Mouse (Mus musculus): ENCODE measurements at regions not wholly inside any gene's neighbourhood (a gene's known extent, or its start where the extent isn't known, plus 50 kb on each side); places are given as distances from the start of the nearest gene placed in this dataset.

- Histone ChIP-seq H3K36me3 (ENCODE audit: control insufficient read depth, insufficient read depth, low read length) (no peaks in the 10 kb centered on the region), H3K4me2 (ENCODE audit: low read depth, severe bottlenecking) (no peak overlapping the region), H3K4me3 (ENCODE audit: low read depth, low read length) (no peak overlapping the region), H3K9ac (ENCODE audit: low read length) (no peak overlapping the region), H3K4me1 (ENCODE audit: control insufficient read depth, insufficient read depth, low read length) (no peaks in the 10 kb centered on the region), H3K9me3 (ENCODE audit: control insufficient read depth, low read length) (no peaks in the 10 kb centered on the region), H3K27ac (replicated peaks; ENCODE audit: low read depth, low read length) (no peak overlapping the region), H3K27me3 (ENCODE audit: control insufficient read depth, insufficient read depth, low read length) (no peaks in the 10 kb centered on the region)
- ATAC-seq (ENCODE audit: insufficient number of reproducible peaks, low FRiP score, low TSS enrichment, low read depth), result no peak
- no peak for DNase-seq (ENCODE audit: low spot score)
- 44% methylated on average over 7 of the region's 7 CpGs for WGBS
Observed at GRCm38 (mm10) chr11:18069348-18070031, 115.8 kb upstream of the Etaa1 start.

GRCm38 (mm10) chr11:18068085-18068484, 114.4 kb upstream of the Etaa1 start:
- DNase-seq (ENCODE audit: low spot score), result no peak
- Histone ChIP-seq H3K36me3 (ENCODE audit: control insufficient read depth, insufficient read depth, low read length) (no peaks in the 10 kb centered on the region), H3K9me3 (ENCODE audit: control insufficient read depth, low read length) (no peaks in the 10 kb centered on the region), H3K9ac (ENCODE audit: low read length) (no peak overlapping the region), H3K4me1 (ENCODE audit: control insufficient read depth, insufficient read depth, low read length) (no peaks in the 10 kb centered on the region), H3K27me3 (ENCODE audit: control insufficient read depth, insufficient read depth, low read length) (no peaks in the 10 kb centered on the region), H3K27ac (replicated peaks; ENCODE audit: low read depth, low read length) (no peak overlapping the region), H3K4me2 (ENCODE audit: low read depth, severe bottlenecking) (no peak overlapping the region), H3K4me3 (ENCODE audit: low read depth, low read length) (no peak overlapping the region)
- ATAC-seq (ENCODE audit: insufficient number of reproducible peaks, low FRiP score, low TSS enrichment, low read depth), result no peak
- WGBS, result 82% methylated on average over 2 of the region's 2 CpGs

- no peak overlapping the region for H3K27ac ChIP-seq (replicated peaks; ENCODE audit: low read depth, low read length)
- DNase-seq (ENCODE audit: low spot score) (no peak), ATAC-seq (ENCODE audit: insufficient number of reproducible peaks, low FRiP score, low TSS enrichment, low read depth) (no peak)
- H3K4me3 ChIP-seq (ENCODE audit: low read depth, low read length), result no peak overlapping the region
- no peaks in the 10 kb centered on the region for H3K27me3 ChIP-seq (ENCODE audit: control insufficient read depth, insufficient read depth, low read length)
- H3K4me2 ChIP-seq (ENCODE audit: low read depth, severe bottlenecking), result no peak overlapping the region
- no peak overlapping the region for H3K9ac ChIP-seq (ENCODE audit: low read length)
- H3K9me3 ChIP-seq (ENCODE audit: control insufficient read depth, low read length), result no peaks in the 10 kb centered on the region
- H3K36me3 ChIP-seq (ENCODE audit: control insufficient read depth, insufficient read depth, low read length), result no peaks in the 10 kb centered on the region
- H3K4me1 ChIP-seq (ENCODE audit: control insufficient read depth, insufficient read depth, low read length), result no peaks in the 10 kb centered on the region
- 84% methylated on average over 3 of the region's 3 CpGs for WGBS
Observed at GRCm38 (mm10) chr11:18067676-18068075, 114.0 kb upstream of the Etaa1 start.

- H3K4me2 ChIP-seq (ENCODE audit: low read depth, severe bottlenecking), result no peak overlapping the region
- H3K4me3 ChIP-seq (ENCODE audit: low read depth, low read length), result no peak overlapping the region
- no peaks in the 10 kb centered on the region for H3K9me3 ChIP-seq (ENCODE audit: control insufficient read depth, low read length)
- 95% methylated on average over 1 of the region's 1 CpGs for WGBS
- H3K4me1 ChIP-seq (ENCODE audit: control insufficient read depth, insufficient read depth, low read length), result no peaks in the 10 kb centered on the region
- H3K36me3 ChIP-seq (ENCODE audit: control insufficient read depth, insufficient read depth, low read length), result no peaks in the 10 kb centered on the region
- no peak overlapping the region for H3K9ac ChIP-seq (ENCODE audit: low read length)
- no peaks in the 10 kb centered on the region for H3K27me3 ChIP-seq (ENCODE audit: control insufficient read depth, insufficient read depth, low read length)
- H3K27ac ChIP-seq (replicated peaks; ENCODE audit: low read depth, low read length), result no peak overlapping the region
- DNase-seq (ENCODE audit: low spot score) (no peak), ATAC-seq (ENCODE audit: insufficient number of reproducible peaks, low FRiP score, low TSS enrichment, low read depth) (no peak)
Observed at GRCm38 (mm10) chr11:18041589-18041988, 87.9 kb upstream of the Etaa1 start.

- DNase-seq (ENCODE audit: low spot score), result no peak
- Histone ChIP-seq H3K4me3 (ENCODE audit: low read depth, low read length) (no peak overlapping the region), H3K4me2 (ENCODE audit: low read depth, severe bottlenecking) (no peak overlapping the region)
Observed at GRCm38 (mm10) chr11:18031049-18031448, 77.4 kb upstream of the Etaa1 start.

GRCm38 (mm10) chr11:18022065-18022464, 68.4 kb upstream of the Etaa1 start:
- Histone ChIP-seq H3K9ac (ENCODE audit: low read length) (no peak overlapping the region), H3K9me3 (ENCODE audit: control insufficient read depth, low read length) (no peaks in the 10 kb centered on the region), H3K27me3 (ENCODE audit: control insufficient read depth, insufficient read depth, low read length) (no peaks in the 10 kb centered on the region), H3K36me3 (ENCODE audit: control insufficient read depth, insufficient read depth, low read length) (no peaks in the 10 kb centered on the region), H3K4me3 (ENCODE audit: low read depth, low read length) (no peak overlapping the region), H3K4me2 (ENCODE audit: low read depth, severe bottlenecking) (no peak overlapping the region), H3K4me1 (ENCODE audit: control insufficient read depth, insufficient read depth, low read length) (no peaks in the 10 kb centered on the region), H3K27ac (replicated peaks; ENCODE audit: low read depth, low read length) (no peak overlapping the region)
- ATAC-seq (ENCODE audit: insufficient number of reproducible peaks, low FRiP score, low TSS enrichment, low read depth) (no peak), DNase-seq (ENCODE audit: low spot score) (no peak)
- whole genome bisulfite sequencing, result 87% methylated on average over 4 of the region's 4 CpGs

More at GRCm38 (mm10) chr11:18031049-18031448, 77.4 kb upstream of the Etaa1 start:
- Histone ChIP-seq H3K9ac (ENCODE audit: low read length) (no peak overlapping the region), H3K4me1 (ENCODE audit: control insufficient read depth, insufficient read depth, low read length) (no peaks in the 10 kb centered on the region), H3K9me3 (ENCODE audit: control insufficient read depth, low read length) (no peaks in the 10 kb centered on the region), H3K36me3 (ENCODE audit: control insufficient read depth, insufficient read depth, low read length) (no peaks in the 10 kb centered on the region), H3K27ac (replicated peaks; ENCODE audit: low read depth, low read length) (no peak overlapping the region), H3K27me3 (ENCODE audit: control insufficient read depth, insufficient read depth, low read length) (no peaks in the 10 kb centered on the region)
- no peak for ATAC-seq (ENCODE audit: insufficient number of reproducible peaks, low FRiP score, low TSS enrichment, low read depth)
- 93% methylated on average over 4 of the region's 4 CpGs for WGBS

GRCm38 (mm10) chr11:18015239-18015638, 61.6 kb upstream of the Etaa1 start:
- H3K9me3 ChIP-seq (ENCODE audit: control insufficient read depth, low read length), result no peaks in the 10 kb centered on the region
- peaks cover 14% of the 10 kb centered on the region; the same call in 1 of the 2 replicates for H3K4me1 ChIP-seq (ENCODE audit: control insufficient read depth, insufficient read depth, low read length)
- H3K4me3 ChIP-seq (ENCODE audit: low read depth, low read length), result no peak overlapping the region
- H3K27ac ChIP-seq (replicated peaks; ENCODE audit: low read depth, low read length), result no peak overlapping the region
- no peak overlapping the region for H3K4me2 ChIP-seq (ENCODE audit: low read depth, severe bottlenecking)
- no peak for DNase-seq (ENCODE audit: low spot score)
- WGBS, result 4% methylated on average over 4 of the region's 4 CpGs
- no peak overlapping the region for H3K9ac ChIP-seq (ENCODE audit: low read length)
- no peaks in the 10 kb centered on the region for H3K36me3 ChIP-seq (ENCODE audit: control insufficient read depth, insufficient read depth, low read length)
- 0 out of 2 replicates have a peak, but pooled peaks have one; percentile 57 for ATAC-seq (ENCODE audit: insufficient number of reproducible peaks, low FRiP score, low TSS enrichment, low read depth)
- H3K27me3 ChIP-seq (ENCODE audit: control insufficient read depth, insufficient read depth, low read length), result no peaks in the 10 kb centered on the region

- 6% methylated on average over 9 of the region's 9 CpGs for WGBS
- H3K27ac ChIP-seq (replicated peaks; ENCODE audit: low read depth, low read length), result no peak overlapping the region
- no peak overlapping the region for H3K4me3 ChIP-seq (ENCODE audit: low read depth, low read length)
Observed at GRCm38 (mm10) chr11:18014610-18015009, 60.9 kb upstream of the Etaa1 start.

GRCm38 (mm10) chr11:18012085-18012484, 58.4 kb upstream of the Etaa1 start:
- ATAC-seq (ENCODE audit: insufficient number of reproducible peaks, low FRiP score, low TSS enrichment, low read depth) (no peak), DNase-seq (ENCODE audit: low spot score) (no peak)
- Histone ChIP-seq H3K9ac (ENCODE audit: low read length) (no peak overlapping the region), H3K36me3 (ENCODE audit: control insufficient read depth, insufficient read depth, low read length) (no peaks in the 10 kb centered on the region), H3K4me3 (ENCODE audit: low read depth, low read length) (no peak overlapping the region), H3K9me3 (ENCODE audit: control insufficient read depth, low read length) (no peaks in the 10 kb centered on the region), H3K27ac (replicated peaks; ENCODE audit: low read depth, low read length) (no peak overlapping the region), H3K4me2 (ENCODE audit: low read depth, severe bottlenecking) (no peak overlapping the region), H3K27me3 (ENCODE audit: control insufficient read depth, insufficient read depth, low read length) (no peaks in the 10 kb centered on the region), H3K4me1 (ENCODE audit: control insufficient read depth, insufficient read depth, low read length) (peaks cover 14% of the 10 kb centered on the region; the same call in 1 of the 2 replicates)
- WGBS, result 13% methylated on average over 5 of the region's 5 CpGs

More at GRCm38 (mm10) chr11:18014610-18015009, 60.9 kb upstream of the Etaa1 start:
- Histone ChIP-seq H3K9me3 (ENCODE audit: control insufficient read depth, low read length) (no peaks in the 10 kb centered on the region), H3K4me2 (ENCODE audit: low read depth, severe bottlenecking) (no peak overlapping the region), H3K4me1 (ENCODE audit: control insufficient read depth, insufficient read depth, low read length) (peaks cover 14% of the 10 kb centered on the region; the same call in 1 of the 2 replicates), H3K27me3 (ENCODE audit: control insufficient read depth, insufficient read depth, low read length) (no peaks in the 10 kb centered on the region), H3K9ac (ENCODE audit: low read length) (no peak overlapping the region), H3K36me3 (ENCODE audit: control insufficient read depth, insufficient read depth, low read length) (no peaks in the 10 kb centered on the region)
- DNase-seq (ENCODE audit: low spot score) (peak; percentile 36), ATAC-seq (ENCODE audit: insufficient number of reproducible peaks, low FRiP score, low TSS enrichment, low read depth) (0 out of 2 replicates have a peak, but pooled peaks have one; percentile 35)

All from limb, embryonic 11.5 days (tissue).